Mouse (Mus musculus): ENCODE measurements at regions not wholly inside any gene's neighbourhood (a gene's known extent, or its start where the extent isn't known, plus 50 kb on each side); places are given as distances from the start of the nearest gene placed in this dataset.

DNA sequence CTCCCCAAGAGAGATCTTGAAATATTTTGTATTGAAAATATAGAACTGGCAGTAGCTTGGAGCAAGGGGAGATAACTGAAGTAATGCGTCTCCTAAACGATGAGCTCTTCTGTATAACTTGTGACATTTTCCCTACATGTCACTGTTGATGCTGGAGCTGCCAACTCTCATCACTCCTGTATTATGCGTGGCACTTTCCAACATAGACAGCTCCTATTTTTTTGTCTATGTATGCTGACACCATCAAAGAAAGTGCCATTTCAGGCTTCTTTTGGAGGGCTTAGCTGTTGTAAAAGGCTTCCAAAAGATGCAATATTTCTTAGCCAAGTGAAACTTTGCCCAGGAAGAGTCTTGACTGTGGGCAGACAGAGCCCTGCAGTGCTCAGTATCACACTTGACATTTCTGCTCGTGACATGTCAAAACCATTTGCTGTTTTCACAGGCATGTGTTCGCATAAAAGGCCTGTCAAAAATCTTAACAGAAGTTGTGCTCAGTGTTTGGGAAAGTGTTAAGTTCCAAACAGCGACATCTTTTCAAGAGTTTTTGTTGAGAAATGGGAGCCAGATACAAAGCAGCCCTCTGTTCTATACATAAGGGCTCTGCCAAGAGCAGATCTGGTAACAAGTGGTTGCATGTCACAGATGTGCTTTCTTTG is 53.6 kb upstream of the Otol1 start:
- H3K4me3 ChIP-seq (replicated peaks), result no peak overlapping the region
- H3K4me1 ChIP-seq (ENCODE audit: control insufficient read depth), result no peaks in the 10 kb centered on the region
- no peaks in the 10 kb centered on the region for H3K27me3 ChIP-seq (ENCODE audit: control insufficient read depth)
- H3K9me3 ChIP-seq (ENCODE audit: control insufficient read depth, low read length), result peaks cover 4% of the 10 kb centered on the region; the same call in 1 of the 2 replicates
- no peaks in the 10 kb centered on the region for H3K36me3 ChIP-seq (ENCODE audit: control insufficient read depth)
- no peak for TF ChIP-seq TAL1 (IDR thresholded peaks at IDR 0.05; ENCODE audit: low read length)
- TF ChIP-seq GATA1 (IDR thresholded peaks at IDR 0.05; ENCODE audit: low read length), result no peak

DNA sequence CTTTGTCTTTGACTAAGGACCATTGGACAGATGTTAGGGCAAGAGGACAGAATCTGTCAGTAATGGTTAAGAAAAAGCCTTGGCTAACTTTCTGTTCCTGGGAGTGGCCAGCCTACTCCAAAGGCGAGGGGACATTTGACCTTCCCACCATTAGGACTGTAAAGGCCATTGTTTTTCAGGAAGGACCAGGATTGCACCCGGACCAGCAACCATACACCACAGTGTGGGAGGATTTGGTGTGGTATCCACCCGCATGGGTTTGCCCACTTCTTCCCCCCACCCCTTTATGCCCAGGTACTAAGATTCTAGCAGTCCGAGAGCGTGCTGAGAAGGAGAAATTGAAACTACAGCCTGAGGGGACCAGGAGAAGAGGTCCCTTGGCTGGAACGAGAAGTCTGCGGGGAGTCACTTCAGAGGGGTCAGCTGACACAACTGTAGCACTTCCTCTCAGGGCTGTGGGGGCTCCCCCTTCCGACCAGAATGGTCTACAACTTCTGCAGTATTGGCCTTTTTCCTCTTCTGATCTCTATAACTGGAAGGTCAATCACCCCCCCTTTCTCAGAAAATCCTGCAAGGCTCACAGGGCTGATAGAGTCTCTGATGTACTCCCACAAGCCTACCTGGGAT is 63.2 kb upstream of the Sptssb start:
- Histone ChIP-seq H3K4me1 (ENCODE audit: control insufficient read depth) (no peaks in the 10 kb centered on the region), H3K27me3 (ENCODE audit: control insufficient read depth) (no peaks in the 10 kb centered on the region), H3K4me3 (replicated peaks) (no peak overlapping the region), H3K36me3 (ENCODE audit: control insufficient read depth) (no peaks in the 10 kb centered on the region), H3K9me3 (ENCODE audit: control insufficient read depth, low read length) (peaks cover 8% of the 10 kb centered on the region; the same call in 1 of the 2 replicates)
- TF ChIP-seq TAL1 (IDR thresholded peaks at IDR 0.05; ENCODE audit: low read length) (no peak), GATA1 (IDR thresholded peaks at IDR 0.05; ENCODE audit: low read length) (no peak)

DNA sequence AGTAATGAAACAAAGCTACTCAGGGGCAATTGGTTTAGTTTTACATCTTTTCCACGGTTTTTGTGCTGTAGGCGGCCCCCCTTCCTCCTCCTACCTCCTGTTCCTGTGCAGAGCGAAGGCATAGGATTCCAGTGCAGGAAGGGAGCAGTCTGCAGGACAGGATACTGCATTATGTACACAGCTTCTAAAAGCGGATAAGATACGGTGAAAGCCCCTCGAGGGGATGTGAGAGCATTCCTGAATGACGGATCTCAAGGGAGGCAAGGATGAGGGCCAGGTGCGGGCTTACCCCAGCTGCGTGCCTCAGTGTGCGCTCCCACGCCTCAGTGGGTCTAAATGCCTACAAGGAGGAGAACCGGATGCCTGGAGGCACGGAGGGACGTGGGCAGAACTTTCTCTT is 53.1 kb upstream of the Sptssb start:
- no peak for TF ChIP-seq TAL1 (IDR thresholded peaks at IDR 0.05; ENCODE audit: low read length)
- no peak for TF ChIP-seq GATA1 (IDR thresholded peaks at IDR 0.05; ENCODE audit: low read length)
- Histone ChIP-seq H3K4me3 (replicated peaks) (no peak overlapping the region), H3K9me3 (ENCODE audit: control insufficient read depth, low read length) (no peaks in the 10 kb centered on the region)

GRCm38 (mm10) chr3:69910073-69910472 is 50.3 kb upstream of the Sptssb start:
- Histone ChIP-seq H3K4me3 (replicated peaks) (no peak overlapping the region), H3K4me1 (ENCODE audit: control insufficient read depth) (no peaks in the 10 kb centered on the region), H3K27me3 (ENCODE audit: control insufficient read depth) (no peaks in the 10 kb centered on the region), H3K9me3 (ENCODE audit: control insufficient read depth, low read length) (no peaks in the 10 kb centered on the region), H3K36me3 (ENCODE audit: control insufficient read depth) (no peaks in the 10 kb centered on the region)
- 0 out of 3 replicates have a peak, but pooled peaks have one; percentile 6 for TF ChIP-seq TAL1 (IDR thresholded peaks at IDR 0.05; ENCODE audit: low read length)
- TF ChIP-seq GATA1 (IDR thresholded peaks at IDR 0.05; ENCODE audit: low read length), result no peak

More for the DNA sequence above, 53.1 kb upstream of the Sptssb start:
- H3K27me3 ChIP-seq (ENCODE audit: control insufficient read depth), result no peaks in the 10 kb centered on the region
- H3K36me3 ChIP-seq (ENCODE audit: control insufficient read depth), result no peaks in the 10 kb centered on the region
- no peaks in the 10 kb centered on the region for H3K4me1 ChIP-seq (ENCODE audit: control insufficient read depth)

Measured in erythroblast, embryonic 14.5 days (primary cell).